Mouse (Mus musculus) erythroblast, adult 5-6 weeks (primary cell): ENCODE results near the gene Dcx. TPM values are rescaled to one million over a fixed set of nuclear protein-coding genes. Genes with fewer than 3 reads are reported as not detected.

Source experiments
- ATAC-seq: replicated peaks from 2 replicates; pipeline ENCODE4 v1.8.0; 2016; ENCODE audit warnings: moderate number of reproducible peaks, mild to moderate bottlenecking, moderate TSS enrichment, inconsistent platforms; ENCODE audit not compliant: poor library complexity, low FRiP score, severe bottlenecking
- total RNA-seq, 2 experiments: library from RNA; stranded (forward) in 1 of 2; stranded (reverse) in 1 of 2; fragments of 150-400 nt in 1 of 2; fragments of 200-764, 138-1000 nt in 1 of 2; gene quantifications; 2 replicates each; pipeline versions ENCODE4 v1.2.3 to v1.2.4; 2015 to 2017; ENCODE audit warnings: low replicate concordance in 2 of 2

Dcx gene
- total RNA-seq, 2 experiments from 2014 or later = not detected

DNA sequence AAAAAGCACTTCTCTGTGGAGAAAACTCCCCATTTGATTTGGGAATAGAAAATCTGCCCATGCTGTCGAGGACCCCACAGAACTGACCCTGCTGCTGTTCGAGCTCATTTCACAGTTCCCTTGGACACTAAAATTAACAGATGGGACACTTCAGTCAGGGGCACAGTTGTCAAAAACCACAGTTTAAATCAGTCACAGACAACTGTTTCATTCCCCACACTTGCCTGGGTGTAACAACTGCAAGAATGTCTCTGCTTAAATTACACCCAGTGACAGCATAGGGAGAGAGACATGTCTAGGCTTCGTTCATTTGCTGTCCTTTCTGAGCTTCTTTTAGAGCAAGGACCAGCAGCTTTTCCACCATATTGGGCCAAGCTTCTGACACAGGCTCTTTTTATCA is 86.5 kb downstream of the Dcx start:
- no peak for ATAC-seq

DNA sequence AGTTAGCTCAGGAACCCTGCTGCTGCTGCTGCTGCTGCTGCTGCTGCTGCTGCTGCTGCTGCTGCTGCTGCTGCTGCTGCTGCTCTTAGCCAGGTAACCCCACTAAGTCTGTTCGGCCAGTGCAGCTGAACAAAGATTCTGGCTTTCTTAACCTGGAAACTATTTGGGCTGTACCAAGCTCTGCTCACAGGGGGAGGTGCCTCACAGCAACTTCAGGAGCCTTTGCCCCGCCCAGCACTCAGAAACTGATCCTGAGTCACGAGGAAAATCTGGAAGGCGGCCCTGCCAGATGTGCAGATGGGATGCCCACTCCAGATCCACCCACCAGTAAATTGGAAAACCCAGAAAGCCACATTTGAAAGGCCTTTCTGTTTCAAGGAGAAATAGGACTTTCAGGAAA is 105.9 kb downstream of the Dcx start, which contains the start of gene Capn6:
Gene Capn6, minus strand, starts transcription at position 203 of the 400 bp plus-strand sequence.
- ATAC-seq = no peak

DNA sequence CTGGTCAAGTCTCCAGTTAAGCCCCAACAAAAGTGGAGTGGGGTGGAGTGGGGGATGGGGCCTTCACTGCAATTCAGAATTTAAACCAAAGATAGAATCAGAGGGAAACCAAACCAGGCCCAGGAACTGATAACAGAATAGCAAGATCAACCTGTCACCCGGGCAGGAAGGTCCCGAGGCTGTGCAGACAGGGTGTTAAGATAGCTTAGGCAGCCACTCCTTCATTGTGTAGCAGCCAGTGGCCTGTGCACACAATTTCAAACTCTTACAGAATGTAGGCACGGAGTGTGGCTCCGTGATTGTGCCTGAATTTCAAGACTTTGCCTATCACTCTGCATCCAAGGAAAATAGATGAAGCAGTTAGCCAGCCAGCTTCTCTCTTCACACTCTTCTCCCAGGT is 106.6 kb downstream of the Dcx start:
- no peak for ATAC-seq

DNA sequence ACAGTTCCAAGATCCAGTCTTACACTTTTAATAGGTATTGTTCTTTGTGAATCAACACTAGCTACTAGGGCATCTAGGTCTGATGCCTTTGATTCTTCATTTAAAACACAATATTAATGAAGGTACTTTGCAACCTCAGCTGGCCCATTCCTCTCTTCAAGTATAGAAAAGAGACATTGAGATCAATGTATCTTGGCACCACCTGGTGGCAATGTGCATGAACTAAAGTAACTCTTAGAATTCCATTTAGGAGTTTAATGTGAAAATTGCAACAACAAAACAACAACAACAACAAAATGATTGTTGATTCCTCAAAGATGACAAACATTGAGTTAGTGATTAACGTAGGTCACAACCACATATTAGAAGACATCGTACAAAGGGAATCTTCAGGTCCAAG is 114.2 kb downstream of the Dcx start:
- no peak for ATAC-seq

DNA sequence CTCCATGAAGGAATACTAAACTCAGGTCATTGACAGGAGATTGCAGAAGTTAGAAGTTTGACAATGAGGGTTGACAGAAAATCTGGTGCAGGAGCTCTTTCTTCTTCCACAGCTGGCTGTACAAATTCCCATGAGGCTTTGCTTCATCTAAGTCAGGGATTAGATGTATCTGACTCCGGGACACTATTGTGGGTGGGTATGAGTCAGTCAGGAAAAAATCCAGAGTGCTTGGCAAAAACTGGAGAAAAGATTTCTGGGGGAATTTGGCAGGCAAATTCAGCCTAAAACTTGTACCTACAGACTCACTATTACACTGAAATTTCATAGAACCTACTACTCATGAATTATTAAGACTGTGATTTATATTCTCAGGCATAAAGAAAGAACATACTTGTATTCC is 117.2 kb downstream of the Dcx start:
- ATAC-seq = no peak

Other genes starting within 250 kb of the Dcx start
- gene Capn6, start 105.9 kb downstream of the Dcx start, total RNA-seq (2015; ENCODE audit: low replicate concordance) = not detected in 2 replicates
- gene Capn6, start 105.9 kb downstream of the Dcx start, total RNA-seq (2017; ENCODE audit: low replicate concordance) = not detected in 2 replicates
- 0.42 TPM in 1 of 2 replicates, not detected in the other for gene A730046J19Rik, start 220.4 kb upstream of the Dcx start, total RNA-seq (2015; ENCODE audit: low replicate concordance)
- gene A730046J19Rik, start 220.4 kb upstream of the Dcx start, total RNA-seq (2017; ENCODE audit: low replicate concordance) = 0.17 TPM in 1 of 2 replicates, not detected in the other